Mouse (Mus musculus): ENCODE data around the gene Cpt1a.

DNA sequence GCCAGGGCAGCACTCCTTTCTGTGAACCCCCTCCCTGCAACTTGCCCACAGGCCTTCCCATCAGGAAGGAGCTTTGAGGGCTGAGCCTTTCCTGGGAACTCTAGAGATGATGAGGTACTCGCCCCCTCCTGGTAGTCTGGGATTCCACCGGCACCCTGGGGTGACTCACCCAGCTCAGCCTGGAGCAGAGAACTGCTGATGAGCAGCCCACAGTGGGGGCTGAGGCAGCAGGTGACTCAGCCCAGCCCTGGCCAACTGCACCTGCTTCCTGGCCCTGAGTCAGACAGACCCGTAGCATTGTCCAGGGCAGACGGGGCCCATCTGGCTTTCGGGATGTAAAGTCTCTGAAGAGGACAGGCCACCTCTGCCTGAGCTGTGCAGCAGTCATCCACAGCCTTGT lies 97.1 kb downstream of the Cpt1a start:
- TF ChIP-seq CTCF (IDR thresholded peaks at IDR 0.05; ENCODE audit: borderline replicate concordance, insufficient read depth, low read depth, low read length) (no peak), POLR2A (IDR thresholded peaks at IDR 0.05; ENCODE audit: borderline replicate concordance, insufficient read depth, low read length) (no peak)
